Mouse (Mus musculus) G1E (cell line): ENCODE data around the gene Olfr247. TPM values are rescaled to one million over a fixed set of nuclear protein-coding genes. Genes with fewer than 3 reads are reported as not detected.

Experiments
- ATAC-seq: 2 replicates; pipeline ENCODE4 v1.8.0; 2016; ENCODE audit warnings: mild to moderate bottlenecking; ENCODE audit not compliant: insufficient number of reproducible peaks, poor library complexity, low FRiP score, severe bottlenecking; ENCODE audit errors: extremely low read depth
- DNase-seq: peaks from one replicate; pipeline ENCODE4 v3.0.0; 2012; ENCODE audit warnings: low spot score
- H3K27me3 ChIP-seq: 2 replicates; pipeline ENCODE4 v1.6.1; 2012; ENCODE audit warnings: mild to moderate bottlenecking, low read length, inconsistent platforms; ENCODE audit not compliant: insufficient read depth
- H3K36me3 ChIP-seq: replicated peaks from 2 replicates; pipeline ENCODE3; 2012; ENCODE audit warnings: mild to moderate bottlenecking, inconsistent platforms
- H3K4me1 ChIP-seq: 2 replicates; pipeline ENCODE4 v1.6.1; 2012; ENCODE audit warnings: low read depth, low read length, inconsistent platforms, mixed read lengths; ENCODE audit not compliant: insufficient read depth
- H3K4me3 ChIP-seq: 2 replicates; pipeline ENCODE4 v1.5.1; 2012; ENCODE audit warnings: low read depth, mild to moderate bottlenecking, inconsistent platforms, low read length, moderate library complexity, mixed read lengths
- H3K9me3 ChIP-seq: replicated peaks from 2 replicates; pipeline ENCODE4 v1.6.1; 2012; ENCODE audit warnings: inconsistent platforms
- CTCF ChIP-seq: IDR thresholded peaks from 2 replicates; pipeline ENCODE4 v1.5.1; 2012; ENCODE audit warnings: low read depth, low read length, inconsistent platforms, mixed read lengths
- GATA1 ChIP-seq: IDR thresholded peaks from 2 replicates; pipeline ENCODE4 v1.6.1; 2012; ENCODE audit warnings: borderline replicate concordance, low read length, inconsistent platforms, mixed read lengths
- GATA2 ChIP-seq: IDR thresholded peaks from 2 replicates; pipeline ENCODE4 v1.6.1; 2012; ENCODE audit warnings: low read depth, low read length, inconsistent platforms, borderline replicate concordance
- POLR2AphosphoS5 ChIP-seq: IDR thresholded peaks from 2 replicates; pipeline ENCODE4 v1.6.1; 2012; ENCODE audit warnings: low read depth, low read length, inconsistent platforms; ENCODE audit not compliant: insufficient replicate concordance
- TAL1 ChIP-seq: conservative IDR thresholded peaks from 2 replicates; pipeline ENCODE4 v1.6.1; 2012; ENCODE audit warnings: low read depth, low read length, inconsistent platforms, mixed read lengths
- polyA plus RNA-seq: library from polyadenylated mRNA; stranded (reverse); fragments of >175 nt; gene quantifications from 2 replicates; pipeline ENCODE4 v1.2.3, GENCODE M21; 2012
- total RNA-seq, 2 experiments: library from RNA; stranded (forward) in 1 of 2; stranded (reverse) in 1 of 2; fragments of 200-1000 nt in 1 of 2; fragments of >200 nt in 1 of 2; fragmentation: Nextera tagmentation in 1 of 2; gene quantifications; 2 replicates each; pipeline ENCODE4 v1.2.3; 2014 to 2017

Olfr247 gene
- total and polyA plus RNA-seq, 3 experiments, result not detected

GRCm38 (mm10) chr10:129949000-129949399 is 26.9 kb downstream of the Olfr247 start, which contains the start of gene Olfr818:
TSS of gene Olfr818 (minus strand) at chr10:129949100.
- no peak for TF ChIP-seq GATA2
- TF ChIP-seq TAL1, result no peak
- TF ChIP-seq GATA1, result no peak
- TF ChIP-seq POLR2AphosphoS5, result no peak
- no peak for TF ChIP-seq CTCF
- DNase-seq, result no peak
- no peaks in the 10 kb centered on the region for H3K4me1 ChIP-seq
- H3K4me3 ChIP-seq, result no peak within 1 kb of the TSS
- no peaks in the 10 kb centered on the region for H3K9me3 ChIP-seq
- no peak for ATAC-seq
- H3K36me3 ChIP-seq, result no peaks in the 10 kb centered on the region
- H3K27me3 ChIP-seq, result no peaks in the 10 kb centered on the region

Other genes starting within 250 kb of the Olfr247 start
Only the 20 nearest of the 23 such genes appear.
- gene Olfr807, start 218.3 kb downstream of the Olfr247 start, total RNA-seq (2014; fragmentation: Nextera tagmentation), result not detected in 2 replicates
- gene Olfr807, start 218.3 kb downstream of the Olfr247 start, total RNA-seq (2017), result 0.23 TPM in 1 of 2 replicates, not detected in the other
- gene Olfr807, start 218.3 kb downstream of the Olfr247 start, polyA plus RNA-seq, result not detected in 2 replicates
- not detected in 2 replicates for gene Olfr808, start 210.7 kb downstream of the Olfr247 start, total RNA-seq (2014; fragmentation: Nextera tagmentation)
- 0.12 and 0.22 TPM in 2 replicates for gene Olfr808, start 210.7 kb downstream of the Olfr247 start, total RNA-seq (2017)
- not detected in 2 replicates for gene Olfr808, start 210.7 kb downstream of the Olfr247 start, polyA plus RNA-seq
- not detected in 2 replicates for gene Olfr809, start 201.5 kb downstream of the Olfr247 start, total RNA-seq (2014; fragmentation: Nextera tagmentation)
- gene Olfr809, start 201.5 kb downstream of the Olfr247 start, total RNA-seq (2017), result 0.27 TPM in 1 of 2 replicates, not detected in the other
- gene Olfr809, start 201.5 kb downstream of the Olfr247 start, polyA plus RNA-seq, result not detected in 2 replicates
- gene Olfr810, start 181.2 kb downstream of the Olfr247 start, total RNA-seq (2014; fragmentation: Nextera tagmentation), result not detected in 2 replicates
- 0.05 and 0.06 TPM in 2 replicates for gene Olfr810, start 181.2 kb downstream of the Olfr247 start, total RNA-seq (2017)
- gene Olfr810, start 181.2 kb downstream of the Olfr247 start, polyA plus RNA-seq, result not detected in 2 replicates
- gene Olfr811, start 171.7 kb downstream of the Olfr247 start, total RNA-seq (2014; fragmentation: Nextera tagmentation), result not detected in 2 replicates
- gene Olfr811, start 171.7 kb downstream of the Olfr247 start, total RNA-seq (2017), result 0.12 and 0.16 TPM in 2 replicates
- not detected in 2 replicates for gene Olfr811, start 171.7 kb downstream of the Olfr247 start, polyA plus RNA-seq
- not detected in 2 replicates for gene Olfr812, start 130.0 kb downstream of the Olfr247 start, total RNA-seq (2014; fragmentation: Nextera tagmentation)
- not detected in 2 replicates for gene Olfr812, start 130.0 kb downstream of the Olfr247 start, total RNA-seq (2017)
- gene Olfr812, start 130.0 kb downstream of the Olfr247 start, polyA plus RNA-seq, result not detected in 2 replicates
- not detected in 2 replicates for gene Olfr813, start 120.8 kb downstream of the Olfr247 start, total RNA-seq (2014; fragmentation: Nextera tagmentation)
- 0.22 and 0.35 TPM in 2 replicates for gene Olfr813, start 120.8 kb downstream of the Olfr247 start, total RNA-seq (2017)
- not detected in 2 replicates for gene Olfr813, start 120.8 kb downstream of the Olfr247 start, polyA plus RNA-seq
- not detected in 2 replicates for gene Olfr814, start 96.3 kb downstream of the Olfr247 start, total RNA-seq (2014; fragmentation: Nextera tagmentation)
- 0.05 and 0.06 TPM in 2 replicates for gene Olfr814, start 96.3 kb downstream of the Olfr247 start, total RNA-seq (2017)
- gene Olfr814, start 96.3 kb downstream of the Olfr247 start, polyA plus RNA-seq, result not detected in 2 replicates
- not detected in 2 replicates for gene Olfr815, start 70.3 kb downstream of the Olfr247 start, total RNA-seq (2014; fragmentation: Nextera tagmentation)
- gene Olfr815, start 70.3 kb downstream of the Olfr247 start, total RNA-seq (2017), result not detected in 2 replicates
- gene Olfr815, start 70.3 kb downstream of the Olfr247 start, polyA plus RNA-seq, result 0.07 TPM in 1 of 2 replicates, not detected in the other
- not detected in 2 replicates for gene Olfr816, start 60.5 kb downstream of the Olfr247 start, total RNA-seq (2014; fragmentation: Nextera tagmentation)
- gene Olfr816, start 60.5 kb downstream of the Olfr247 start, total RNA-seq (2017), result 0.17 TPM in 1 of 2 replicates, not detected in the other
- gene Olfr816, start 60.5 kb downstream of the Olfr247 start, polyA plus RNA-seq, result not detected in 2 replicates
- gene Olfr818, start 27.0 kb downstream of the Olfr247 start, total RNA-seq (2014; fragmentation: Nextera tagmentation), result not detected in 2 replicates
- gene Olfr818, start 27.0 kb downstream of the Olfr247 start, total RNA-seq (2017), result 0.29 TPM in 1 of 2 replicates, not detected in the other
- gene Olfr818, start 27.0 kb downstream of the Olfr247 start, polyA plus RNA-seq, result not detected in 2 replicates
- gene Olfr819, start 8.9 kb downstream of the Olfr247 start, total RNA-seq (2014; fragmentation: Nextera tagmentation), result not detected in 2 replicates
- gene Olfr819, start 8.9 kb downstream of the Olfr247 start, total RNA-seq (2017), result 0.12 and 0.16 TPM in 2 replicates
- not detected in 2 replicates for gene Olfr819, start 8.9 kb downstream of the Olfr247 start, polyA plus RNA-seq
- gene Gm10310, start 8.9 kb upstream of the Olfr247 start, total RNA-seq (2014; fragmentation: Nextera tagmentation), result not detected in 2 replicates
- gene Gm10310, start 8.9 kb upstream of the Olfr247 start, total RNA-seq (2017), result 0.12 and 0.22 TPM in 2 replicates
- not detected in 2 replicates for gene Gm10310, start 8.9 kb upstream of the Olfr247 start, polyA plus RNA-seq
- not detected in 2 replicates for gene Olfr820, start 36.5 kb upstream of the Olfr247 start, total RNA-seq (2014; fragmentation: Nextera tagmentation)
- gene Olfr820, start 36.5 kb upstream of the Olfr247 start, total RNA-seq (2017), result 0.27 TPM in 1 of 2 replicates, not detected in the other
- gene Olfr820, start 36.5 kb upstream of the Olfr247 start, polyA plus RNA-seq, result not detected in 2 replicates
- gene Olfr821, start 54.2 kb upstream of the Olfr247 start, total RNA-seq (2014; fragmentation: Nextera tagmentation), result not detected in 2 replicates
- gene Olfr821, start 54.2 kb upstream of the Olfr247 start, total RNA-seq (2017), result not detected in 2 replicates
- not detected in 2 replicates for gene Olfr821, start 54.2 kb upstream of the Olfr247 start, polyA plus RNA-seq
- gene Olfr822, start 95.1 kb upstream of the Olfr247 start, total RNA-seq (2014; fragmentation: Nextera tagmentation), result not detected in 2 replicates
- gene Olfr822, start 95.1 kb upstream of the Olfr247 start, total RNA-seq (2017), result 0.06 and 0.11 TPM in 2 replicates
- gene Olfr822, start 95.1 kb upstream of the Olfr247 start, polyA plus RNA-seq, result not detected in 2 replicates
- not detected in 2 replicates for gene Olfr823, start 139.2 kb upstream of the Olfr247 start, total RNA-seq (2014; fragmentation: Nextera tagmentation)
- not detected in 2 replicates for gene Olfr823, start 139.2 kb upstream of the Olfr247 start, total RNA-seq (2017)
- gene Olfr823, start 139.2 kb upstream of the Olfr247 start, polyA plus RNA-seq, result not detected in 2 replicates
- not detected in 2 replicates for gene Olfr824, start 153.9 kb upstream of the Olfr247 start, total RNA-seq (2014; fragmentation: Nextera tagmentation)
- 0.27 TPM in 1 of 2 replicates, not detected in the other for gene Olfr824, start 153.9 kb upstream of the Olfr247 start, total RNA-seq (2017)
- not detected in 2 replicates for gene Olfr824, start 153.9 kb upstream of the Olfr247 start, polyA plus RNA-seq
- not detected in 2 replicates for gene Olfr825, start 190.6 kb upstream of the Olfr247 start, total RNA-seq (2014; fragmentation: Nextera tagmentation)
- gene Olfr825, start 190.6 kb upstream of the Olfr247 start, total RNA-seq (2017), result 0.12 and 0.27 TPM in 2 replicates
- not detected in 2 replicates for gene Olfr825, start 190.6 kb upstream of the Olfr247 start, polyA plus RNA-seq
- not detected in 2 replicates for gene Olfr826, start 208.0 kb upstream of the Olfr247 start, total RNA-seq (2014; fragmentation: Nextera tagmentation)
- gene Olfr826, start 208.0 kb upstream of the Olfr247 start, total RNA-seq (2017), result 0.16 TPM in 1 of 2 replicates, not detected in the other
- gene Olfr826, start 208.0 kb upstream of the Olfr247 start, polyA plus RNA-seq, result not detected in 2 replicates